Mouse (Mus musculus): ENCODE measurements around the gene Bcl9l. TPM values are rescaled to one million over a fixed set of nuclear protein-coding genes. Genes with fewer than 3 reads are reported as not detected.

Bcl9l gene
- polyA plus RNA-seq, 1 experiment from 2014 or later, result 7.5 TPM

DNA sequence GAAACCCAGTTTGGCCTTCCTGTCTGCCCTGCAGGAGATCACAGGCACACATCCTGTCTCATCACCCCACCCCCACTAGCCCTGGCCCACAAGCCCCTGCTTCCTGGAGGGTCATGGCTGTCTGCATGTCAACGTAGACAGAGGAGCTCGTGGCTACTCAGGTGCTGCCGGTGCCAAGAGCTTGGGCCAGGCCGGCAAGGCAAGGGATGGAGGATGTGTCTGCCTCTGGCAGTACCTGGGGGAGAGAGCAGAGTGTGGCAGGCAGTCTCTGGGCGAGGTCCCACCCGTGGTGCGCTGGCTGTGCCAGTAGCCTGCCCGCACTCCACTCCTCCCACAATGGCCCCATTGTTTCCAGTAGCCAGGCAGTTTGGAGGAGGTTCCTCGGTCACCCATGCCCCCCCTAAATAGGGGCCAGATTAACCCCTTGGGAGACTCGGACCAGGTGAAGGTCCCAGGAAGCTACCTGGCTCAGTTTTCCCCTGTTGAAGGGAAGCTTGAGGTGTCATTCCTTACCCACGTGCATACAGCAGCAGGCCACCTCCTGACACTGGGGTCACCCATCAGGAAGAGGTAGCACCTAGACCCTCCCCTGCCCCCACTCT, 11.7 kb downstream of the Bcl9l start:
- H3K9ac ChIP-seq, result peak overlapping the region; percentile 16; the same call in 1 of the 2 replicates
- H3K9me3 ChIP-seq, result no peaks in the 10 kb centered on the region
- peak overlapping the region; percentile 15; the same call in 1 of the 2 replicates for H3K4me2 ChIP-seq (replicated peaks)
- 24% methylated on average over 11 of the region's 11 CpGs for WGBS
- H3K4me3 ChIP-seq (replicated peaks), result no peak overlapping the region
- no peak for ATAC-seq
- peaks cover 94% of the 10 kb centered on the region for H3K4me1 ChIP-seq (replicated peaks)
- H3K27ac ChIP-seq, result peak overlapping the region; percentile 32
- H3K36me3 ChIP-seq, result 0 out of 2 replicates have a peak, but pooled peaks cover 4% of the 10 kb centered on the region
- no peaks in the 10 kb centered on the region for H3K27me3 ChIP-seq (replicated peaks)

DNA sequence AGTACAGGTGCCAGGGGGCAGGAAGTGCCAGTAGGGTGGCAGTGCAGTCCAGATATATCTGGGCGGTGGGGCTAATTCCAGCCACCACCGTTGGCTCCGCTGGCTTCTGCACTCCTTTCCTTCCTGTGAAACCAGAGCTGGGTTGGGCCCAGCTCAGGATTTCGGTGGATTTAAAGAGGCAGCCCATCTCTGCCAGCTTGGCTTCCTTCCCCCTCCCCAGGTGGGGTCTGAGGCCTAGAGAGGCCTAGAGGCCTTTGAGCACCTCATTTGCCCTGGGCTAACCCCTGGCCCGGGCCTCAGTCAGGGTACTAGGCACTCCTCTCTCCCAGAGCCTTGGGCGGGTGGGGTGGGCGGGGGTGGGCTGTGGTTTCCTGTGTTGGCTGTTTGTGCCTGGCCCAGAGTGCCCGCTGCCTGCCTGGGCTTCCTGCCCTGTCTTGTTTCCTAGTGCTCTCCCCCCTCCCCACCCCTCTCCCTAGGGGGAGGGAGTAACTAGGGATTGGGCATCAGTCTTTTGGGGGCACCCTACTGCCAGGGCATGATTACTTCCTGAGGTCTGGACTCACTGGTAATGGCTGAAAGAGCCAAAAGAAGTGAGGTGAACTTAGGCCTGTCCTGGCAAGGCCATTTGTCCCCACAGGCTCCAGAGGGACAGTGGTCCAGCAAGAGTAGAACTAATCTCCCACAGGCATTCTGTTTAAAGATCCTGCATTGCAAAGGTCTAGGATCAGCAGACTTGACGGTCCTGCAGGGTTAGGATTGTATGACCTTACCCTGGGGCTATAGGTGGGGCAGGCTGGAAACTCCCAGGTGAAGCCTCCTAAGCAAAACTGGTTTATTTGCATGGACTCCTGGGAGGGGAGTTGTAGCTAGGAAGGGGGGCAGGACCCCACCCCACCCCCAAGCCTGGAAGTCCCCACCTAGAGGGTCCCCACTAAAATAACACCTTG, 12.5 kb downstream of the Bcl9l start:
- 0 out of 2 replicates have a peak, but pooled peaks cover 4% of the 10 kb centered on the region for H3K36me3 ChIP-seq
- H3K9ac ChIP-seq, result peak overlapping the region; percentile 16; the same call in 1 of the 2 replicates
- 42% methylated on average over 9 of the region's 9 CpGs for WGBS
- H3K4me2 ChIP-seq (replicated peaks), result no peak overlapping the region; the same call in 1 of the 2 replicates
- H3K4me1 ChIP-seq (replicated peaks), result peaks cover 94% of the 10 kb centered on the region
- H3K4me3 ChIP-seq (replicated peaks), result no peak overlapping the region
- no peaks in the 10 kb centered on the region for H3K27me3 ChIP-seq (replicated peaks)
- H3K9me3 ChIP-seq, result no peaks in the 10 kb centered on the region
- no peak for ATAC-seq
- peak overlapping the region; percentile 38 for H3K27ac ChIP-seq

- Histone ChIP-seq H3K27me3 (replicated peaks) (no peaks in the 10 kb centered on the region), H3K36me3 (0 out of 2 replicates have a peak, but pooled peaks cover 4% of the 10 kb centered on the region), H3K4me1 (replicated peaks) (peaks cover 94% of the 10 kb centered on the region), H3K4me3 (replicated peaks) (no peak overlapping the region), H3K9me3 (no peaks in the 10 kb centered on the region), H3K4me2 (replicated peaks) (no peak overlapping the region), H3K27ac (peak overlapping the region; percentile 38; the same call in 1 of the 2 replicates), H3K9ac (no peak overlapping the region)
- no peak for ATAC-seq
- 70% methylated on average over 10 of the region's 10 CpGs for WGBS
These were observed 13.3 kb downstream of the Bcl9l start for GRCm38 (mm10) chr9:44495810-44496344.

DNA sequence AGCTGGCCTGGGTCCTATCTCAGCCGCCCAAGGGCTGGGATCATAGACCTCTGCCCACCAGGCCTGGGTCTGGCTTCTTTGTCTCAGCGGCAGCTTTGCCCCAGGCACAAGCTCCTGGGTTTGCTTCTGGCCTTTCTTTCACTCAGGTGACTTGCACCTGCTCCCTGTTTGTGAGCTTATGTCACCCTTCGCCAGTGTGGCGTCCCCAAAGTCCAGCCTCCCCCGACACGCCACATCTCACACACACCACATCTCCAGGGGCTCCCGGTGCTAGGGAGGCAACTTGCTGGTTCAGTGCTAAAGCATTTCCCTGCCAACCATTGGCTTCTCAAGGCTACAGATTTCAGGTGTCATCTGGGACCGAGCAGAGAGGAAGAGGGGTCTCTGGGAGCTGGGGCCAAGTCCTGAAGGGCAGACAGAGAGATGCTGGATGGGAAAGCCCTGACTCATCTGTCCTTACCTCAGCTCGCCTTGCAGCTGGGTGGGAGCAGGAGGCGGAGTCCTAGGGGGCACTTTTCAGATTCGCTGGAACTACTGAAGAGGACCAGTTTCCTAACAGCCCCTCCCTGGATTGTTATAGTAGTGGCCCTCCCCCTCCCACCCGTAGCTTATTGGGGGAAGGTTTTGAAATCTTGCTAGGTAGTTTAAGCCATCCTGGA, 14.3 kb downstream of the Bcl9l start:
- H3K27ac ChIP-seq, result no peak overlapping the region
- WGBS, result 59% methylated on average over 12 of the region's 12 CpGs
- H3K4me3 ChIP-seq (replicated peaks), result no peak overlapping the region
- no peak for ATAC-seq
- no peaks in the 10 kb centered on the region for H3K27me3 ChIP-seq (replicated peaks)
- no peaks in the 10 kb centered on the region for H3K36me3 ChIP-seq
- H3K4me1 ChIP-seq (replicated peaks), result peaks cover 95% of the 10 kb centered on the region
- H3K9ac ChIP-seq, result 0 out of 2 replicates have a peak overlapping the region, but pooled peaks have one; percentile 10
- H3K9me3 ChIP-seq, result no peaks in the 10 kb centered on the region
- peak overlapping the region; percentile 85; the same call in 1 of the 2 replicates for H3K4me2 ChIP-seq (replicated peaks)

DNA sequence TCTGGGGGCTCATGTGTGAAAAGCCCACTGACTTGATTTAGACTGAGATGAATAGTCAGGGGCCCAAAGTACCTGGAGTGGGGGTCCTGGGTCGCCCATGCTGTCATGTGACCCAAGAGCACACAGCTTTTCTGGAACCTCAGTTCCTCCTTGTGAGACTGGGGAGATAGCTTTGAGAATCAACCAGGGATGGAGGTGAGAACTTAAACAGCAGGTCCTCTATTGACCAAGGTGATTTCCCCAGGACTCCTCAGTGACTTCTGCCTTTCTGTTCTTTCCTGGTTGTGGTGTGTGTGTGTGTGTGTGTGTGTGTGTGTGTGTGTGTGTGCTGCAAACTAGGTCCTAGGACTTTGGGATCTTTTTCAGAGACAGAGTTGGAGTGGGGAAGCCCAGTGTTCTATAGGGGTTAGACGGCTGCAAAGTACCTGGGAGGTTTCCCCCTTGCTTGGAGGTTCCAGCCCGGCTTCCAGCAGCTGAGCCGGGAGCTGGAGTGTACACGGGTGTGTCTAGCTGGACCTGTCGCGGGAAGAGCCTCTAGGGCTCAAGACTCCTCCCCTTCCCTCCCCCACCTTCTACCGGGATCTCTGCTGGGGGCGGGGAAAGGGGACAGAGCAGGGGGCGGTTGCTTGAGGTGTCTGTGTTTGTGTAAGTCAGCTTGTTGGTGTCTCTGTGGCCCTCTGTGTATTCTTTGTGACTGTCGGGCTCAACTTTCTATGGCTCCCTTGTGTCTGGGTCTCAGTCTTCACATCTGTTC, 15.2 kb downstream of the Bcl9l start:
- peak overlapping the region; percentile 95 for H3K27ac ChIP-seq
- H3K9me3 ChIP-seq, result no peaks in the 10 kb centered on the region
- peak overlapping the region; percentile 46 for H3K9ac ChIP-seq
- 3% methylated on average over 11 of the region's 11 CpGs for WGBS
- H3K27me3 ChIP-seq (replicated peaks), result no peaks in the 10 kb centered on the region
- peaks cover 89% of the 10 kb centered on the region for H3K4me1 ChIP-seq (replicated peaks)
- H3K4me2 ChIP-seq (replicated peaks), result peak overlapping the region; percentile 85
- H3K4me3 ChIP-seq (replicated peaks), result peak overlapping the region; percentile 38
- no peaks in the 10 kb centered on the region for H3K36me3 ChIP-seq
- peak; percentile 70 for ATAC-seq

DNA sequence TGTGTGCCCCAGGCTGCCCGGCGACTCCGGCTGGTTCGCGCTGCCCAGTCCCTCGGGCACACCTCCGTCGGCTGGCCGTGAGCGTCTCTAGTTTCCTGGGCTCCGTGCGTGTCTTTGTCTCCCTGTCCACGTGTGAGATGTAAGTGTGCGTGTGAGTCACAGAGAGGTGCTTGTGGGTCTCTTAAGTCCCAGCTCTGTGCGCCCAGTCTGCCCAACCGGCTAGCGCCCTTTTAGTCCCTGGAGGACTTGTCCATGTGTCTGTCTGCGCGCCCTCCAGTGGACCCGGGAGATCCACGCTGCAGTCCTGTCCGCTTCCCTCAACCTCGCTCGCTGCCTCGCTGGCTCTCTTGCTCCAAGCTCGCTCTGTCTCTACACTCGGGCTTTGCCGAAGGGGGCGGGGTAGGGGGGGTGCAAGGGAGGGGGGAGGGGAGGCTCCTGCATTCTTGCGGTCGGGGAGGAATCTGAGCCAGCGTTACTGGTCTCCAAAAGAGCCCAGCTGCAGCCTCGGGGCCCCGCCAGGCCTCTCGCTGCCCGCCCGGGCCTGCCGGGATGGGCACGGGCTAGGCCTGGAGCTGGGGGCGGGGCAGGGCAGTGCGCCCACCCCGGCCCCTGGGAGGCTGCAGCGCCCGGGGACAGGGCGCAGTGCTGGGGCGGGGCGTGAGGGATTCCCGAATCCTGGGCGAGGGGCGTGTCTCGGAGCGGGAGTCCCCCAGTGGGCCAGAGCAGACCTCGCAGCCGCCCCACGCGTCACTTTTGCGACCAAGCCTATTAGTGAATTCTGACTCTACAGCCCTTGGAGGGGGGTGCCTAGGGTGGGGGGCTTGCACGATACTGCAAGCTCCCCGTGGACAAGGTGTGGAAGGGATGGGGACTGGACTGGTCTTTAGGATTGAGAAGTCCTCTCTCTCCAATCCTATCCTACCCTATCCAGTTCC, 16.1 kb downstream of the Bcl9l start:
- Histone ChIP-seq H3K4me2 (replicated peaks) (peak overlapping the region; percentile 85), H3K4me3 (replicated peaks) (peak overlapping the region; percentile 38), H3K36me3 (no peaks in the 10 kb centered on the region; the same call in 1 of the 2 replicates), H3K27ac (peak overlapping the region; percentile 95), H3K4me1 (replicated peaks) (peaks cover 80% of the 10 kb centered on the region), H3K9me3 (no peaks in the 10 kb centered on the region), H3K27me3 (replicated peaks) (no peaks in the 10 kb centered on the region), H3K9ac (peak overlapping the region; percentile 46)
- 1% methylated on average over 58 of the region's 59 CpGs for WGBS
- peak; percentile 73 for ATAC-seq

DNA sequence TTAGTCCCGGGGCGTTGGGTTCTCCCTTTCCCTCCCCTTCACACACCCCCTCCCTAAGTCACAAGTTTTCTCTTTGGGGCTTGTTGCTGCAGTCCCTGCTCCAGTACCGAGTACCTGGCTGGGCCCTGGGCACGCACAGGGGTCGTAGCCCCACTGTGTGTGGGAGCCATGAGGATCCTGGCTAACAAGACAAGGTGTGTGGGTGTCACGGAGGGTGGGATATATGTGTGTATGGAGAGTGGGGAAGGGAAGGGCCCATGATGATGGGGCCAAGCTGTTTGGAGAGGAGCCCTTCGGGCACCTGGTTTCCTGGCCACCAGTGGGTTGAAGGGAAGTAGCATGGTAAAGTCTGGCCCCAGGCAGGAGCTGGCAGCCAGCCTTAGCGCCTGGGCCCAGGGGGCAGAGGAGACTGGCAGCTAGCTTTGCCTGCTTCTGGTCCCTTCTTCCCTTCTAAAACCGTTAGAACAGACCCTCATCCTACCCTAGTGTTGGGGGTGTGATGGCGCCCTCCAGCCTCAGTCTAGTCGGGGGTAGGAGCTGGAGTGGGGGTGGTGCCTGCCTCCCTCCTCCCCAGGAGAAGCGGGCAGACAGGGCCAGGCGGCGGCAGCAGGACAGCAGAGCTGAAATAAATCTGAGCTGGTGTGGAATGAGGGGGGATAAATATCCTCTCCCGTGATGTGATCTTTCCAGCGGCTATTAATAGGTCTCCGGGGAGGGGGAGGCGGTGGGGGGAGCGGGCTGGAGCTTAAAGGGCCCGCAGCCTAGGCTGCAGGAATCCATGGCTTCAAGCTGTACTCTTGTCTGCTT, 16.9 kb downstream of the Bcl9l start:
- 23% methylated on average over 19 of the region's 20 CpGs for WGBS
- Histone ChIP-seq H3K4me3 (replicated peaks) (peak overlapping the region; percentile 38), H3K4me2 (replicated peaks) (peak overlapping the region; percentile 85), H3K4me1 (replicated peaks) (peaks cover 72% of the 10 kb centered on the region), H3K27me3 (replicated peaks) (no peaks in the 10 kb centered on the region), H3K9me3 (no peaks in the 10 kb centered on the region), H3K27ac (peak overlapping the region; percentile 95), H3K36me3 (no peaks in the 10 kb centered on the region; the same call in 1 of the 2 replicates), H3K9ac (peak overlapping the region; percentile 46)
- peak; percentile 20; the same call in 1 of the 2 replicates for ATAC-seq

DNA sequence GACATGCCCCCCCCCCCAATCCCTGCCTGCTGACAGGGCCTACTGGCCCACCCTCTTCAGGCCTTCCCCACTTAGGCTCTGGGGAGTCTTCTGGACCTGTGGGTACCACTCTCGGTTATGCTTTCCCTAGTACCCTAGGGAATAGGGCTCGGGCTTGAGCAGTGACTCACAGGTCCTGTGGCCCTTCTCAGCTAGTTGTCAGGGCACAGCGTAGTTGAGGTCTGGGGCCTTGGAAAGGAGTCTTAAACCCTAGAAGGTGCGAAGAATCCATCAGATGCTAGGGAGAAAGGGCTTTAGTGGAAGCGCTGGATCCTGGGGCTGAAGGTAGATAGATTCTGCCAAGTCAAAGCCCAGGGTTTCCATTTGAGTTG, 17.5 kb downstream of the Bcl9l start:
- Histone ChIP-seq H3K9me3 (no peaks in the 10 kb centered on the region), H3K4me1 (replicated peaks) (peaks cover 70% of the 10 kb centered on the region), H3K9ac (peak overlapping the region; percentile 46; the same call in 1 of the 2 replicates), H3K27ac (peak overlapping the region; percentile 95), H3K36me3 (no peaks in the 10 kb centered on the region; the same call in 1 of the 2 replicates), H3K4me3 (replicated peaks) (peak overlapping the region; percentile 38), H3K4me2 (replicated peaks) (peak overlapping the region; percentile 85), H3K27me3 (replicated peaks) (no peaks in the 10 kb centered on the region)
- ATAC-seq, result no peak
- WGBS, result 40% methylated on average over 5 of the region's 5 CpGs

- 54% methylated on average over 8 of the region's 8 CpGs for WGBS
- peak overlapping the region; percentile 95; the same call in 1 of the 2 replicates for H3K27ac ChIP-seq
These were observed 18.1 kb downstream of the Bcl9l start for GRCm38 (mm10) chr9:44500638-44501175.

More at GRCm38 (mm10) chr9:44500638-44501175, 18.1 kb downstream of the Bcl9l start:
- H3K4me2 ChIP-seq (replicated peaks), result peak overlapping the region; percentile 85
- H3K27me3 ChIP-seq (replicated peaks), result no peaks in the 10 kb centered on the region
- H3K4me3 ChIP-seq (replicated peaks), result no peak overlapping the region
- peaks cover 69% of the 10 kb centered on the region for H3K4me1 ChIP-seq (replicated peaks)
- no peak overlapping the region for H3K9ac ChIP-seq
- ATAC-seq, result no peak
- H3K36me3 ChIP-seq, result peaks cover 2% of the 10 kb centered on the region; the same call in 1 of the 2 replicates
- H3K9me3 ChIP-seq, result no peaks in the 10 kb centered on the region
